Mouse (Mus musculus): ENCODE data around the gene Syt17.

Gene Syt17

DNA sequence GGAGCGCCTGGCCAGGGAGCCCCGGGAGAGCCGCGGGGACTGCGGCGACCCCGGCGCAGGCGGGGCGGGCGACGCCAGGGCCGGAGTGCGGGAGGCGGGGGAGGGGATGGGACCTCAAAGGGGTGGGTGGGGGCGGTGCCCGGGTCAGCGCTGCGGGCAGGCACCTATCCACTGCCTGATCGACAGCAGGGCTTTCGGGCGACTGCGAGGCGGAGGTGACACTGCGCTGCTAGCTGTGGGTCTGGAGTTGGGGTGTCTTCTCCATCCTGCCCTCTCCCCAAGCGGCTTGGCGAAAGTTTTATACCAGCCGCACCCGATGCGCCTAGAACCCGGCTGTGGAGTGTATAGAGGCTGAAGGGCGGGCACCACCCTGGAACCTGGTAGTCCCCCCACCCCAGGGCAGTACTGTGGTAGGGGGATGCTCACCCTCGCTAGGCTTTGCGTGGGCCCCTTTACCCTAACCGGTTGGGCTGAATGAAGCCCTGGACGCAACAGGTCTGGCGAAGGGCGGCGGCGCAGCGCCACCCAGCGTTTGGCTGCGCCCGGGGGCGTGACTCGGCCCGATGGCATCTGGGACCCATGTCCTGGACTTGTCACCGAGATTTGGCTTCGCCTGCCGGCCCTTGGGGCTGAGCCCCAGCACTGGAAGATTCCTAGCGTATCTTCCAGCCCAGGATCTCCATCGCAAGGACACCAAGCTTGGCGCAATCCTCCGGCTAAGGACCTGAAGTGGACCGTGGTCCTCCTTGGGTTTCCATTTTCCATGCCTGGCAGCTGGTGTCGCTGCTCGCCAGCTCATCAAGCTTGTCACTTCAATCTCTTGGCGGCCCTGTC, at the start of gene Syt17:
Gene Syt17 (minus strand): TSS at position 89 of the 834 bp plus-strand sequence.
- DNase-seq: peak; percentile 53

GRCm38 (mm10) chr7:118494892-118495579, 47.0 kb upstream of the Syt17 start:
- DNase-seq: no peak

- no peak for DNase-seq
Measured at GRCm38 (mm10) chr7:118493892-118494291, 45.9 kb upstream of the Syt17 start.

- DNase-seq: peak; percentile 74
Measured at GRCm38 (mm10) chr7:118491431-118492147, 43.6 kb upstream of the Syt17 start, which contains the start of gene Itpripl2. TSS of gene Itpripl2 (minus strand) at chr7:118491975.

DNA sequence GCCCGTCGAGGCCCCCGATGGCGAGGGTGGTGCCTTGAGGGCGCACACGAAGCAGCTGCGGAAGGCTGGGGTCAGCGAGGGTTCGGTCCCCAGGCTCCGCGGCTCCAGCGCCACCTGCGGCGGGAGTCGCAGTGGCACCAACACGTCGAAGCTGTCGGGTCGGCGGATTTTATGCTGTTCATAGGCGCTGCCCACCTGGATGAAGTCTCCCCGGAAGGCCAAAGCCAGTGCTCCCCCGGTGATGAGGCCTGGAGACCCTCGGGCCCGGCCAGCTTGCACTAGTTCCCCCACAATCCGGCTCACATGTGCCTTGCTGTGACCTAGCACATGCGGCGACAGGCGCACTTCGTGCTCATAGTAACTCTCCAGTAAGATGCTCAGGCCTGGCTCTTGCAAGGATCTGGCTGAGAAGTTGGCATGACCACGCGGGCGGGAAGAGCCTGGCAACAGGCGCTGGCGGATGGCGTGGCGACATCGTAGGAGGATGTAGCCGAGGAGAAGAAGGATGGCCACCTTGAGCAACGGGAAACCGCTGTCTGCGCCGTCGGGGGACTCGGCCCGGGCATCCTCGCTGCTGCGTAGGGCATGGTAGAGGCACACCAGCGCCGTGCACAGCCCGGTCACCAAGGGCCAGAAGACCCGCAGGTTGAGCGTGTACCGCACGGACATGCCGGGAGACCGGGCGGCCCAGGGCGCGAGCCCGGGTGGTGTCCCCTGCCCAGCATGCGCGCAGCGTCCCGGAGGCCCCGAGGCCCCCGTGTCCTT, 42.8 kb upstream of the Syt17 start:
- peak; percentile 48 for DNase-seq

DNA sequence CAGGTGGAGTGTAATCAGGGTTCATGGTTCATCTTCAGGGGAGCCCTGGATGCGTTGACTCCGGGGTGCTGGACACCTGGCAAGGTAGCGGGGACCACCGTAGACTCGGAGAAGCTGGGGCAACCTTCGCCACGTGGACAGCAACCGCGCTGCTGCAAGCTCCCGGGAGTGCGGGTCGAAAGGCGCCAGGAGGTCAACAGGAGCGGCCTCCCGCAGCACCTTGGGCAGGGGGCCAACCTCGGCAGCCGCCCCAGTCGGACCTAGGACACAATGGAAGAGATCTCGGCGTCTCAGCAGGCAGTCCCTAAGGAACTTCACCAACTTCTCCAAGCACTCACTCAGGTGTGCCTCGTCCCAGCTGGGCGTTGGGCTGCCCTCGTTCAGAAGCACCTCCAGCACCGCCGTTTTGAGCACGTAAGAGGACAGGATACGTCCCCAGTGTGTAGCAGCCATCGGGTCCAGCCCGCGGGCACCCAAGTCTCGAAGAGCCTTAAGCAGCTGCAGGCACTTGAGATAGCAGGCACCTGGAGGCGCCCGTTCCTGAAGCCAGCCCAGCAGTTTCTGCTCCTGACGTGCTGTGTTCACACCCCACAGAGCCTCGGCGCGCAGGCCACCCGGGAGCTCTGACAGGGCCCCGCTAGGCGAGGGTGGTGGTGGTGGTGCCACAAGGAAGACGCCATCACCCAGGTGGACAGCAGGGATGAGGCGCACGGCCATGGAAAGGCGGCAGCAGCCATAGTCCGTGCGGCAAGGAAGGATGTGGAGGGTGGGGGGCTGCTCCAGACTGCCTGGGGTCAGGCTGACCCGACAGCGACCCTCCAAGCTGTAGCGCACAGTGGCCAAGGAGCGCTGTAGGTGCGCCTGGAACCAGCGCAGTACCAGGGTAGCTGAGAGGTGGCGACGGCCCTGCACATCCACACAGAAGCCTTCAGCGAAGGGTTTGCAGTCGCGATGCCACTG, 42.0 kb upstream of the Syt17 start:
- DNase-seq: peak; percentile 12

DNA sequence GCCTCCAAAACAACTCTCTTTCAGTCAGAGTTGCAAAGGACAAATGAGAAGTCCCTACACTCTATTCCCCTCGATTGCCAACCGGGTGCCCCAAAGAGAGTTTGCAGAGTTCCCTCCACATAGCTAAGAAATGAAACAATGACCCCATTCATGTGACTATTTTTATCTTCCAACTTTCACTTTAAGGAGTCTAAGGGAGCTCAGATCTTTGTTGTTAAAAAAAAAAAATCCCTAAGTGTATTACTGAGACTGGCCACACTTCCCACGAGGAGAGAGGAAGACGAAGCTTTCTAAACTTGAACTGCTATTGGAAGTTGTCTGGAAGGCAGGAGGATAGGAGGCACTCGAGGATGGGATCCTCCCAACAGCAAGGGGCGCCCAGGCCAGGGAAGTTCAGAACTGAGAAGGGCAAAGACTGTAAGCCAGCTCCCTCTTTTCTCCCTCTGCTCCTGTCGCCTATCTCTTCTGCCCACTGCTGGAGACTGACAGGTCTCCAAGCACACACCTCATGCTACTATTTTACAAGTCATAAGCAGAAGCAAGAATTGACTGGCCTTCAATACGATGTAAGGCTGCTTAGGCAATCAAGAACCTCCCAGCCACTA, 40.1 kb upstream of the Syt17 start:
- no peak for DNase-seq

DNA sequence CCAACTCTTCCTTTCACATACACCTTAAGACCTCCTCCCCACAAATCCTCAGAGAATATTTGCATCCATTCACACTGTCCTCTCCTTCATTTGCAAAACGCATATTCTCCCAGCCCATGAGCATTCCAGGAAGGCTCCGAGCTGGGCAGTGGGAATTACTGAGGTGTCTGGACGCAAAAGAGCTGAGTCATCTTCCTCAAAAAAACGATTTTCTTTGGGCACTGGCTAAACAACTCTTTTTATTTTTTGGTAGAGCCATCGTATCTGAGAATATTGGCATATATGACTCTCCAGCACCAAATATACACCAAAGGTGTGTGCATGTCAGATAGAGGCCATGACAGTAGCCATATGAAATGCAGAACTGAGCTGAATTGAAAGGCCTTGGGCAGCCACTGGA, 38.9 kb upstream of the Syt17 start:
- DNase-seq: no peak

DNA sequence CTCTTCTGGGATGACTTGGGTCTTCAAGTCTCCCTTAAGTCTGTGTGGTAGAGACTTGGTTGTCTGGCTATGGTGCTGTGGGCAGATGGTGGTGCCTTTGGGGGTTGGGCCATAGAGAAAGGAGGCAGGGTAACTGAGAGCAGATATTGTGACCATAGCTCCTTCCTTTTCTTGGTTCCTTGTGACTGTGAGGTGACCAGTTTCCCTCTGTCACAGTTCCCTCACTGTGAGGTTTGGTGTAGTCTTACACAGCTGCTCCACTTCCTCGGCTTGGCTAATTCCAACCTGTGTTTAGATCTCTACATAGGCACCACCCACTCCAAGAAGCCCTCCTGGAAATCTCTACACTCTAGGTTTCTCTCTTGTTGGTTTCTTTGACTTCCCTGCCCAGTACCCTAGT, 36.0 kb upstream of the Syt17 start:
- DNase-seq: no peak

- no peak for DNase-seq
Measured at GRCm38 (mm10) chr7:118482001-118482400, 34.0 kb upstream of the Syt17 start.

DNA sequence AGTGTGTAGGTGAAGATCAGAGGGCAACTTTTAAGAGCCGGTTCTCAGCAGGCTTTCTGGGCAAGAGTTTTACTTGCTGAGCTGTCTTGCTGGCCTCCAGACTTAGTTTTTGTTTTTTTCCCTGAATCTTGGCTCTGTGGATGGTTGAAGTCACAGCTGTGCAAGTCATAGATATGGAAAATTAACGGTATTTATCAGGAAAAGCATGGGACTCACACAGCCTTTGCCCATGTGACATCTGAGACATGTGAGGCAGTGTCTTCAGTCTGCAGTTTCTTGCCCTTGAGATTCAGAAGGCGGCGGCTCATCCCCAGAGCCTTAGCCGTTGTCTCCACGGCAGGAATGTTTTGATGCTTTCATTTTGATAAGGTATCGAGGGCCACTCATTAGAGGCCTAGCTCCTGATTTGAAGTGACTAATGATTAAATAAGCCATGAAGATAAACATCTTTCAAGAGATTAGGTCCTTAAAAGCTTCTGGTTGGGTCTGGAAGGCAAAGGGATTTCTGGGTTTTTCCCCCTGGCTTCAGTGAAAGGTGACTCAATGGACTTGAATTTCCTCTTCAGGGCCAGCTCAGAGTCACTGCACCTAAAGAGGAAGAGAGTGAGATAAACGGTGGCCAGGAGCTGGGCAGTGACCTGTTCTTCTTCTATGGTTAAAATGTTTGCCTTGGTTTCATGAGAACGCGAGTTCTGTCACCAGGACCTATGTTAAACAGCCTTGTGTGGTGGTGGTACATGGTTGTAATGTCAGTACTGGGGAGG, 33.2 kb upstream of the Syt17 start:
- DNase-seq: no peak

GRCm38 (mm10) chr7:118480160-118480709, 32.2 kb upstream of the Syt17 start:
- DNase-seq: no peak

- no peak for DNase-seq
Measured at GRCm38 (mm10) chr7:118478835-118479312, 30.9 kb upstream of the Syt17 start.

DNA sequence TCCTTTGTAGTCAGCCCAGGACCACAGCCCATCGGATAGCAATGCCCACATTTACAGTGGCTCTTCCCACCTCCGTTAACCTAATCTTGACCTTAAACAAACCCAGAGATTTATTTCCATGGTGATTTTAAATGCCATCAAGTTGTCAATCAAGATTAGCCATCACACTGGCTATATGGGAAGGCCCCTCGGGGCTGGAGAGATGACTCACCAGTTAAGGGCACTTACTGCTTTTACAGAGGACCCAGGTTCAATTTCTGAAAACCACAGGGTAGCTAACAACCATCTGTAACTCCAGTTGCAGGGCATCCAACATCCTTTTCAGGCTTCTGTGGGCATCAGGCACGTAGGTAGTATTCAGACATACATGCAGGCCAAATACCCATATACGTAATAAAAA, 28.4 kb upstream of the Syt17 start:
- no peak for DNase-seq

DNA sequence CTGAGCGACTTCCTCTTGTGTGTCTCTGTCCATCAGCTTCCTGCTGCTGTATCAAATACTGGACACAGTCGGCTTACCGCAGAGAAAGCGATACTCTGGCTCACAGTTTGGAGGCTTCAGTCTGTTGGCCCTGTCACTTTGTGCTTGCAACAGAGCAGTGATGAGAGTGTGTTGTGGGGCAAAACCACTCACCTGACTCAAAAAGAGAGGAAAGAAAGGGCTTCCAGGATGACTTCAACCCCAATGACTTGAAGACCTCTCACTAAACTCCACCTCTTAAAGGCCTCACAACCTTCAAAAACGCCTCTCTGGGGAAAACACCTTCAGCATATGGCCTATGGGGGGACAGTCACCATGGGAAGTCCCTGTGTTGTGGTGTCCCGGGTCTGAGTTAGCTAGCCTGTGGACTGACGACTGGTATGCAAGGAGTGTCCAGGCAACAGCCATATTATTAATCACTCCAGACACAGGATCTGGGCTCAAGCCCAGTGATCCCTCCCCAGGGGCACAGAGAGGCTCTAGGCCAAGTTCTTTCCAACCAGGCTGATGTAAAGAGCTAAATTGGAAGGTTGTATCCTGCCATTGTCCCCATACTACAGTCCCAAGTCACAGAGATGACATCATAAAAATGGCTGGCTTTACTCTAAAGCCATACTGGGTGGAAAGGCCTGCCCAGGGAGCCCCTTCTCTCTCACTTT, 27.1 kb upstream of the Syt17 start:
- DNase-seq: no peak

DNA sequence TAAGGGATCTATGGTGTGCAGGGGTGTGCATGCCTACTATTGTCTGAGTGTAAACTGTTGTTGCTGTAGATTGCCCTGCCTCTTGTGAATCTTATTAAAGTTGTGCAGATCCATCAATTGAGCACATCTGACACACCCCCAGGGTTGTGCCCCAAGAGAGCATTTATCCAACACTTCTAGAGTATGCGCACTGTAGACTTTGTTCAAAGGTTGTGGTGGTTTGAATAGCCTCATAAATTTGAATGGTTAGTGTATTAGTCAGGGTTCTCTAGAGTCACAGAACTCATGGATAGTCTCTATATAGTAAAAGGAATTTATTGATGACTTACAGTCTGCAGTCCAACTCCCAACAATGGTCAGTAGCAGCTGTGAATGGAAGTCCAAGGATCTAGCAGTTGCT, 24.9 kb upstream of the Syt17 start:
- DNase-seq: no peak

DNA sequence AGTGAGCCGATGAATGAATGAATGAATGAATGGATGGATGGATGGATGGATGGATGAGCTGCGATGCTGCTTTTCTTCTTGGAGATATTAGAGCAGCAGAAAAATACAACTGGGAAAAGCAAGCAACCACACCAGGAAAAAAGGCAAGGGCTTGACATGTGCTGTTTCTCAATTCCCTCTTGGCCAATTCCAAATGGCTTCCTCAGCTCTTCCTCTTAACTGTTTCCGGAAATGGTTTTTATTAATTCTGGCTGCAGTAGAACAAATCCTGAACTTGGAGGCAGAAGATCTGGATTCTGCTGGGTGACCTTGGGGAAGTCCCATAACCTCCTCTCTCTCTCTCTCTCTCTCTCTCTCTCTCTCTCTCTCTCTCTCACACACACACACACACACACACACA, 20.0 kb upstream of the Syt17 start:
- no peak for DNase-seq

DNA sequence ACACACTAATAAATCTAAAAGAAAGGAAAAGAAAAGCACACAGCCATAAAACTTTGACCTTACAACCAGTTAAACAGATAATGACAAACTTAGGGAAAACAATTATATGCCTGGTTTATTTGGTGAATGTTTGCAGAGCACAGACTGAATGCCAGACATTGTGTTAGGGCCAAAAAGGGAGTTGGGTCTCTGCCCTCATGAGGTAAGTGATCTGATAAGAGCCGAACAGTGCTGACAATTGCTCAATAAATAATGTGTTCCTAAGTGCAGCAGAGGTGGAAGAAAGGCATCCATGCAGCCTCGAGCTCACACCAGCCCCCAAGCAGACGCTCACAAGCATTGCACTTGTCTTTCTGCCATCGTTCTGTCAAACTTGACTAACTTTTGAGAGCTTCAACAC, 16.4 kb upstream of the Syt17 start:
- DNase-seq: no peak

Measured in thymus, postnatal 4 days (tissue).